Mouse (Mus musculus): ENCODE results near the gene Sox8. TPM values are rescaled to one million over a fixed set of nuclear protein-coding genes. Genes with fewer than 3 reads are reported as not detected.

The Sox8 gene
- polyA plus RNA-seq, 1 experiment = 8.2 TPM

DNA sequence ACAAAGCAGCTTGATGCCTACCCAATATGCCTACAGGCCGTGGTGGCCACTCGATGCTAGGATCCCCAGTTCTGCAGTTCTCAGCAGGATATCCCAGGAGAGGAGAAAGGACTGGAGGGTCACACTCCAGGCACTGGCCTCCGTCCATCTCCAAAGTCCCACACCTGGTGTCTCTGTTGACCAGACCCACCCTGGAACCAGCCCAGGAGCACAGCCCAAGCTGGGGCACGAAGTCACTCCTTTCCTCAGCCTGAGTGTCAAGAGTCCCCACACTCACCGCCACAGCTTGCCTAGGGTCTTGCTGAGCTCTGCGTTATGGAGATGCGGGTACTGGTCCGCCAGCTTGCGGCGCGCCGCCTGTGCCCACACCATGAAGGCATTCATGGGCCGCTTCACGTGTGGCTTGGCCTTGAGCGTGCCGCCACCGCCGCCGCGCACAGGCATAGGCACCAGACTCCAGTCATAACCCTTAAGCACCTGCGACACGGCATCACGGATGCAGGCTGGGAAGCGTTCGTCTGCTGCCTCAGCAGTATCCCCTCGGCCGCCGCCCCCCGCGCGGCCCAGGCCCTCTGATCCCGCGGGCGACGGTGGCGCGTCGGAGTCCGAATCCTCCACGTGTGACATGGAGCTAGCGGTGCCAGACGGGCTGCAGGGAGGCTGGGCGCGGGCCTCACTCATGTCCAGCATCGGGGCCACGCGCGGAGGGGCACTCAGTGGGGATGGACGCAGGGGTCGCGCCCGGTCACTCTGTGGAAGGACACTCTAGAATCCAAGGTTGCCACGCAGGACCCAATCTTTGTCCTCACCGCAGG, 446 bp downstream of the Sox8 start:
- Histone ChIP-seq H3K27me3 (ENCODE audit: control insufficient read depth, insufficient read depth, low read length) (no peaks in the 10 kb centered on the region), H3K4me3 (ENCODE audit: control insufficient read depth, low read depth, low read length) (peak overlapping the region; percentile 72), H3K27ac (ENCODE audit: control insufficient read depth, insufficient read depth, low read depth, low read length) (peak overlapping the region; percentile 46), H3K4me1 (ENCODE audit: control insufficient read depth, insufficient read depth, low read length) (peaks cover 25% of the 10 kb centered on the region), H3K36me3 (ENCODE audit: control insufficient read depth, insufficient read depth, low read length) (no peaks in the 10 kb centered on the region)
- TF ChIP-seq POLR2A (IDR thresholded peaks at IDR 0.05; ENCODE audit: control insufficient read depth, low read depth, low read length) = no peak

- Histone ChIP-seq H3K27ac (ENCODE audit: control insufficient read depth, insufficient read depth, low read depth, low read length) (peak overlapping the region; percentile 15; the same call in 1 of the 2 replicates), H3K27me3 (ENCODE audit: control insufficient read depth, insufficient read depth, low read length) (no peaks in the 10 kb centered on the region), H3K4me3 (ENCODE audit: control insufficient read depth, low read depth, low read length) (peak overlapping the region; percentile 72), H3K4me1 (ENCODE audit: control insufficient read depth, insufficient read depth, low read length) (peaks cover 25% of the 10 kb centered on the region), H3K36me3 (ENCODE audit: control insufficient read depth, insufficient read depth, low read length) (no peaks in the 10 kb centered on the region)
- no peak for TF ChIP-seq POLR2A (IDR thresholded peaks at IDR 0.05; ENCODE audit: control insufficient read depth, low read depth, low read length)
- TF ChIP-seq CTCF (IDR thresholded peaks at IDR 0.05; ENCODE audit: control insufficient read depth, insufficient read depth, insufficient replicate concordance, low read depth, low read length) = no peak
These were observed 1.6 kb downstream of the Sox8 start for GRCm38 (mm10) chr17:25568880-25569279.

GRCm38 (mm10) chr17:25568206-25568605, 2.3 kb downstream of the Sox8 start:
- TF ChIP-seq POLR2A (IDR thresholded peaks at IDR 0.05; ENCODE audit: control insufficient read depth, low read depth, low read length) (no peak), CTCF (IDR thresholded peaks at IDR 0.05; ENCODE audit: control insufficient read depth, insufficient read depth, insufficient replicate concordance, low read depth, low read length) (no peak)
- H3K27me3 ChIP-seq (ENCODE audit: control insufficient read depth, insufficient read depth, low read length) = no peaks in the 10 kb centered on the region
- H3K36me3 ChIP-seq (ENCODE audit: control insufficient read depth, insufficient read depth, low read length) = no peaks in the 10 kb centered on the region
- H3K27ac ChIP-seq (ENCODE audit: control insufficient read depth, insufficient read depth, low read depth, low read length) = no peak overlapping the region
- H3K4me1 ChIP-seq (ENCODE audit: control insufficient read depth, insufficient read depth, low read length) = peaks cover 25% of the 10 kb centered on the region
- no peak overlapping the region; the same call in 1 of the 2 replicates for H3K4me3 ChIP-seq (ENCODE audit: control insufficient read depth, low read depth, low read length)

- no peak overlapping the region for H3K27ac ChIP-seq (ENCODE audit: control insufficient read depth, insufficient read depth, low read depth, low read length)
- H3K4me1 ChIP-seq (ENCODE audit: control insufficient read depth, insufficient read depth, low read length) = peaks cover 25% of the 10 kb centered on the region
- TF ChIP-seq POLR2A (IDR thresholded peaks at IDR 0.05; ENCODE audit: control insufficient read depth, low read depth, low read length) (no peak), CTCF (IDR thresholded peaks at IDR 0.05; ENCODE audit: control insufficient read depth, insufficient read depth, insufficient replicate concordance, low read depth, low read length) (peak; percentile 100)
- H3K36me3 ChIP-seq (ENCODE audit: control insufficient read depth, insufficient read depth, low read length) = no peaks in the 10 kb centered on the region
- H3K4me3 ChIP-seq (ENCODE audit: control insufficient read depth, low read depth, low read length) = peak overlapping the region; percentile 38
- no peaks in the 10 kb centered on the region for H3K27me3 ChIP-seq (ENCODE audit: control insufficient read depth, insufficient read depth, low read length)
These were observed 2.7 kb downstream of the Sox8 start for GRCm38 (mm10) chr17:25567745-25568144.

DNA sequence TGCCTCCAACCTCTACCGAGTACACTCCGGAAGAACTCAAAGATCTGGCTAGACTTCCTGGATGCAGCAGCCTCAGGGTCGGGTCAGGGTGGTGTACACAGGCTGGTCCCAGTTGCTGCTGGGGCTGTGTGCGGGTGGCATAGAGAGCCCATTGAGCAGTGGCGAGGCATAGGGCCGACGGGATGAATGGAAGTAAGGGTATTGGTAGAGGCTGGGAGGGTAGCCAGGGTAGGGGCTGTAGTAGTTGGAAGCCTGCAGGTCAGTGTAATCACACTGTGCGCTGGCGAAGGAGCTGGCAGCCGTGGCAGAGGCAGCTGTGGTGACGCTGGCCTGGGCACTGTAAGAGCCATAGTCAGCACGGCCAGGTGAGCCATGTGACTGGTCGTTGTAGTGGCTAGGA, 3.2 kb downstream of the Sox8 start:
- Histone ChIP-seq H3K27me3 (ENCODE audit: control insufficient read depth, insufficient read depth, low read length) (no peaks in the 10 kb centered on the region), H3K4me1 (ENCODE audit: control insufficient read depth, insufficient read depth, low read length) (peaks cover 25% of the 10 kb centered on the region), H3K4me3 (ENCODE audit: control insufficient read depth, low read depth, low read length) (peak overlapping the region; percentile 38), H3K27ac (ENCODE audit: control insufficient read depth, insufficient read depth, low read depth, low read length) (no peak overlapping the region), H3K36me3 (ENCODE audit: control insufficient read depth, insufficient read depth, low read length) (no peaks in the 10 kb centered on the region)
- TF ChIP-seq CTCF (IDR thresholded peaks at IDR 0.05; ENCODE audit: control insufficient read depth, insufficient read depth, insufficient replicate concordance, low read depth, low read length) = no peak
- TF ChIP-seq POLR2A (IDR thresholded peaks at IDR 0.05; ENCODE audit: control insufficient read depth, low read depth, low read length) = no peak

- H3K4me1 ChIP-seq (ENCODE audit: control insufficient read depth, insufficient read depth, low read length) = peaks cover 25% of the 10 kb centered on the region
- H3K27me3 ChIP-seq (ENCODE audit: control insufficient read depth, insufficient read depth, low read length) = no peaks in the 10 kb centered on the region
- H3K27ac ChIP-seq (ENCODE audit: control insufficient read depth, insufficient read depth, low read depth, low read length) = no peak overlapping the region
- TF ChIP-seq CTCF (IDR thresholded peaks at IDR 0.05; ENCODE audit: control insufficient read depth, insufficient read depth, insufficient replicate concordance, low read depth, low read length) (no peak), POLR2A (IDR thresholded peaks at IDR 0.05; ENCODE audit: control insufficient read depth, low read depth, low read length) (no peak)
- H3K36me3 ChIP-seq (ENCODE audit: control insufficient read depth, insufficient read depth, low read length) = no peaks in the 10 kb centered on the region
- no peak overlapping the region for H3K4me3 ChIP-seq (ENCODE audit: control insufficient read depth, low read depth, low read length)
These were observed 4.5 kb downstream of the Sox8 start for GRCm38 (mm10) chr17:25565860-25566600.

GRCm38 (mm10) chr17:25565244-25565643, 5.2 kb downstream of the Sox8 start:
- no peak for TF ChIP-seq CTCF (IDR thresholded peaks at IDR 0.05; ENCODE audit: control insufficient read depth, insufficient read depth, insufficient replicate concordance, low read depth, low read length)
- peaks cover 19% of the 10 kb centered on the region for H3K4me1 ChIP-seq (ENCODE audit: control insufficient read depth, insufficient read depth, low read length)
- H3K36me3 ChIP-seq (ENCODE audit: control insufficient read depth, insufficient read depth, low read length) = no peaks in the 10 kb centered on the region
- H3K27ac ChIP-seq (ENCODE audit: control insufficient read depth, insufficient read depth, low read depth, low read length) = no peak overlapping the region
- no peak overlapping the region for H3K4me3 ChIP-seq (ENCODE audit: control insufficient read depth, low read depth, low read length)
- no peaks in the 10 kb centered on the region for H3K27me3 ChIP-seq (ENCODE audit: control insufficient read depth, insufficient read depth, low read length)
